Mouse (Mus musculus): Measurements from ENCODE around the gene Dnase2a. TPM values are rescaled to one million over a fixed set of nuclear protein-coding genes. Genes with fewer than 3 reads are reported as not detected.
"Not testable (repeated sequence)": the region's sequence is repeated elsewhere in the genome, so short reads cannot be mapped to it uniquely, and the experiment has no call there.

Gene Dnase2a
- total RNA-seq, 2 experiments from 2014 or later, result 26.7 to 38.8 TPM

DNA sequence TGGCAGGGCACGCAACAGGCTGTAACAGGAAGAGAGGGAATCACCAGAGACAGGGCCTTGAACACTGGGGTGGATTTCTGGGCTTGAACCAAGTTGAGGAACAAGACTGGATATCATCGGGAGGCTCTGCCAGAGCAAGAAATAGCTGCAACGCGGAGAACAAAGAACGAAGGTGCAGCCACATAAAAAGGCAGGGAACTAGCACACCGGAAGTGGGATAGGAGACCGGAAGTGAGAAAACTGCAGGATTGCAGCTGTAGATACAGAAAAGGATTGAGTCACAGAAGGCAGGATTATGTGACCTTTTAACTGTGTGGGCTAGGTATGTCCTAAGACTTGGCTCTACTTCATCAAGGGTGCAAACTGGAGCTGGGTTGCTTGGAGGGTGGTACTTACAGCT lies 4.0 kb upstream of the Dnase2a start:
- no peak for ATAC-seq (replicated peaks; ENCODE audit: low FRiP score, low TSS enrichment, poor library complexity, severe bottlenecking)

DNA sequence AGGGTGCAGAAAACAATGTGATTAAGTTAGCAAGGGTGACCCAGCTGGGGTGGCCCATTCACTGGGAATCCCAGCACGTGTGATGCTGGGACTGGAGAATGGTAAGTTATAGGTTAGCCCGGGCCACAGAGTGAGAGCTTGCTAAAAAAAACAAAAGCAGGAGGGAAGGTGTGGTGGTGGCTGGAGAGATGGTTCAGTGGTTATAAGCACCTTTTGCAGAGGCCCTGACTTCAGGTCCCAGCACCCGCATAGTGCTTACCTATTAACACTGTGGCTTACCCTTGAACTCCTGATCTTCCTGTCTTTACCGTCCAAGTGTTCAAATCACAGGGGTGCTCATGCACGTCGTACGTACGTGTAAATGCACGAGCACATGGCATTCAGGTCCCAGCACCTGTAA lies 1.3 kb upstream of the Dnase2a start:
- ATAC-seq (replicated peaks; ENCODE audit: low FRiP score, low TSS enrichment, poor library complexity, severe bottlenecking), result no peak

DNA sequence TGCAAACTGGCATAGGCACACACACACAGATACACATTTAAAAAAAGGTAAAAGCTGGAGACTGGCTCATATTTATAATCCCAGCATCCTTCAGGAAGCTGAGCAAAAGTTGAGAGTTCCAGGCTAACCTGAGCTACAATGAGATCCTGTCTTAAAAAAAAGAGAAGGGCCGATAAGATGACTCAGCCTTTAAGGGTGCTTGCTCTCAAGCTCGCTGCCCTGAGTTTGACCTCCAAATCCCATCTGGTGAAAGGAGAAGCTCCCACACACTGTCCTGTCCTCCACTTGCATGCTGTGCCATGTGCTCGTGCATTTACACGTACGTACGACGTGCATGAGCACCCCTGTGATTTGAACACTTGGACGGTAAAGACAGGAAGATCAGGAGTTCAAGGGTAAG lies 867 bp upstream of the Dnase2a start:
- ATAC-seq (replicated peaks; ENCODE audit: low FRiP score, low TSS enrichment, poor library complexity, severe bottlenecking), result no peak

DNA sequence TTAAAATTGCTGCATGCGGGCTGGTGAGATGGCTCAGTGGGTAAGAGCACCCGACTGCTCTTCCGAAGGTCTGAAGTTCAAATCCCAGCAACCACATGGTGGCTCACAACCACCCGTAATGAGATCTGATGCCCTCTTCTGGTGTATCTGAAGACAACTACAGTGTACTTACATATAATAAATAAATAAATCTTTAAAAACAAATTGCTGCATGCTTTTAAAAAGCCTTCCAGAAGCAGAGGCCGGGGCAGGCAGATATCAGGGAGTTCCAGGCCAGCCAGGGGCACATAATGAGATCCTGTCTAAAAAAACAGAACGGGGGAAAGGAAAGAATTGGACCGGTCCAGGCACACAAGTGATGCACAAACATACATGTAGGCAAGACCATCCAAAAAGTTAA lies 381 bp upstream of the Dnase2a start:
- not testable (repeated sequence) for ATAC-seq (replicated peaks; ENCODE audit: low FRiP score, low TSS enrichment, poor library complexity, severe bottlenecking)

DNA sequence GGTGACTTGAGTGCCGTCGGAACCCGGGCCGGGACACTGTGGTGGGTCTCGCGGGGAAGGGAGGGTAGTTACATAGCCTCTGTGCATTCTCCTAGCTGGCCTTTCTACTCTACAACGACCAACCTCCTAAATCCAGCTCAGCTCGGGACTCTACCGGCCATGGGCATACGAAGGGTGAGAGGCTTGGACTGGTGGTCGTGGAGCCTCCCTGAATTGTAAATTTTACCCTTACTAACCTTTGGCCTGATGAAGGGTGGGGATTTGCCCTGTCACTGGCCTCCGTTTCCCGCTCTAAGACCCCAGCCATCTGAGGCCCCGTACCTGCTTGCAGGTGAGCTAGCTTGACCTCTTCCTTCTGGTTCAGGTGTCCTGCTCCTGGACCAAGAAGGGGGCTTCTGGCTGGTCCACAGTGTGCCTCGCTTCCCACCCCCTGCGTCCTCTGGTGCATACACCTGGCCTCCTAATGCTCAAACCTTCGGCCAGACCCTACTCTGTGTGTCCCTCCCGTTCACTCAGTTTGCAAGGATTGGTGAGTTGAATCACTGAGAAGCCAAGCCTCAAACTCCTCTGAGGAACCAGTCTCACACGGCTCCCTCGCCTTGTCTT lies 905 bp downstream of the Dnase2a start:
- no peak for ATAC-seq (replicated peaks; ENCODE audit: low FRiP score, low TSS enrichment, poor library complexity, severe bottlenecking)

DNA sequence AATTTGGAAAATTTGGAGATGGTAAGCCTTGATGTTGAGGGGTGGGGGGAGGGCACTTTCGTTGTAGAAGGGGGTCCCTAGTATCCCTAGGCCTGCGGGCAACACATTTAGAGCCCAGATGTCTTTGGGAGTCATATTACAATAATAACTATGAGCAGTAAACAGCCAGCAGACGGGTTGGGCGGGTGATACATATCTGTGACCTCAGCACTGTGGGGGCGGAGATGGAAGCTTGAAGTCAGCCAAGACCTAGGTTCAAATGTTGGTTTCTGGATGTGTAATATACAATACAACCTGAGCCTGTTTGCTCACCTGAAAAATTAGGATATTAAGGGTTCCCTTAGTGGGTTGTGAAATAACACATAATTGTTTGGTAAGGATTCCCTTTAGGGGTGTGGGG lies 1.6 kb downstream of the Dnase2a start:
- ATAC-seq (replicated peaks; ENCODE audit: low FRiP score, low TSS enrichment, poor library complexity, severe bottlenecking), result peak; percentile 40; the same call in 1 of the 2 replicates

DNA sequence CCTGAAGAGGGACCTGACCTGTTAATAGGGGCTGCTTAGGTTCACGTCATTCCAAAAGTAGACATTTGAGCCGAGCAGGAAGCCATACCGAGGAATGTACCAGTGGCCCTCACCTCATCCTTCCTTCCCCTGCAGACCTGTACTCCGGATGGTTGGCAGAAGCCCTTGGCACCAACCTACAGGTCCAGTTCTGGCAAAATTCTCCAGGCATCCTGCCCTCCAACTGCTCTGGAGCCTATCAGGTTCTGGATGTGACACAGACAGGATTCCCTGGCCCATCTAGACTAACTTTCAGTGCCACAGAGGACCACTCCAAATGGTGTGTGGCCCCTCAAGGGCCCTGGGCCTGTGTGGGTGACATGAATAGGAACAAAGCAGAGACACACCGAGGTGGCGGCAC lies 2.2 kb downstream of the Dnase2a start:
- ATAC-seq (replicated peaks; ENCODE audit: low FRiP score, low TSS enrichment, poor library complexity, severe bottlenecking), result no peak

DNA sequence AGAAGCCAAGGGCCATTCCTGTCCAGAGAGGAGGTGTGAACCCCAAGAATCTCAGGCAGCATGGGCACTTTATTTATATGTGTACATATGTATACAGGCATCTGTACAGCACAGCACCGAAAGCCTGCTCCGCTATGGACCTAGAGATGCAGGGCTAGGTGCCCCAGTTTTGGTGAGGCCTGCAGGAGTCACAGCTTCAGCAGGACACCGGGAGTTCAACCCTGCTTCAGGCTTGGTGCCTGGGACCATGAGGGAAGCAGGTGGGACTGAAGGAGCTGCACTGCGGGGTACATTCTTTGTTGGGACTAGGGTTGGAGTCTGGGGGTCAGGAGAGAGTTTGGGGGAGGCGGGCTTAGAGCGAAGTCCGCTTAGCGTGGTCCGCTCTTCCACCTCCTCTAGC lies 3.5 kb downstream of the Dnase2a start:
- no peak for ATAC-seq (replicated peaks; ENCODE audit: low FRiP score, low TSS enrichment, poor library complexity, severe bottlenecking)

DNA sequence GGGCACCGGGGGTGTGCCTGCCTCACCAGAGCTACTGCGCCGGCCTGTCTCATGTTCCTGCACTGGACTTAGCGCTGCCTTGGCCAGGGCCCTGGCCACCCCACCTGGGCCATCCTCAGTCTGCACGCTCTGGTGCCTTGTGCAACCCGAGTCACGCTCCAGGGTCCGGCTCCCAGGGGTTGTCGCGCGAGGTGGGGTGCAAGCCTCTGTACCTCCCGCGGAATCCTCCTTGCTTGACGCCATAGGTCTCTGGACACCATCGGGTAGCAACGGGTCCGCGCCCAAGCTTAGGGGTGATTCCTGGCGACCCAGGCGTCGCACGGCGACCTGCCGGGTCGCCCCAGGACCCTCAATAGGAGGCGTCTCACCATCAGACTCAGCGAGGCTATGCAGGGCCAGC lies 4.0 kb downstream of the Dnase2a start:
- ATAC-seq (replicated peaks; ENCODE audit: low FRiP score, low TSS enrichment, poor library complexity, severe bottlenecking), result no peak

DNA sequence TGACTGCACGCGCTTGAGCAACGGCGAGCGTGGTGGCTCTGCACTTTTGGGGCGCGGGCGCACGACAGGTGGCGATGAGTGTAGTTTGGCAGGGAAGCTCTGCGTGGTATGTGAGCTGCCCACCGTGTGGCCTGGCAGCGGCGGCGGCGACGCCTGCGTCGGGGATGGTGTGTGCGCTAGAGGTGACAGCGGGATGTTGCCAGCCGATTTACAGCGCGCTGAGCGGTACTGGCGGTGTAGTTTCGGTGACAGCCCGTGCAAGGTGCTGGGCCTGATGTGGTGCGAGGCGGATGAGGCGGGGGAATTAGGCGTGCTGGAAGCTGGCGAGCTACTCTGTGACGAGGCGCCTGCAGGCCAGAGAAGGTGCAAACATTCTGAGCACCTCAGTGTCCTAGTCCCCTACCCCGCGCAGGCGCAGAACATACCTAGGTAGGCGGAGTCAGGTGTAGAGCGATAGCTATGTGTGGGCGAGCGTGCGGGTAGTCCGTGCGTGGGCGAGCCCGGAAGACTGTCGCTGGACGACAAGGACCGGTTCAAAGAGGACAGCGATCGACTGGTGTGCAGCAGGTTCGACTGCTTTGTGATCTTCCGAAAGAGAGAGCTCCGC lies 4.6 kb downstream of the Dnase2a start:
- ATAC-seq (replicated peaks; ENCODE audit: low FRiP score, low TSS enrichment, poor library complexity, severe bottlenecking), result peak; percentile 48

DNA sequence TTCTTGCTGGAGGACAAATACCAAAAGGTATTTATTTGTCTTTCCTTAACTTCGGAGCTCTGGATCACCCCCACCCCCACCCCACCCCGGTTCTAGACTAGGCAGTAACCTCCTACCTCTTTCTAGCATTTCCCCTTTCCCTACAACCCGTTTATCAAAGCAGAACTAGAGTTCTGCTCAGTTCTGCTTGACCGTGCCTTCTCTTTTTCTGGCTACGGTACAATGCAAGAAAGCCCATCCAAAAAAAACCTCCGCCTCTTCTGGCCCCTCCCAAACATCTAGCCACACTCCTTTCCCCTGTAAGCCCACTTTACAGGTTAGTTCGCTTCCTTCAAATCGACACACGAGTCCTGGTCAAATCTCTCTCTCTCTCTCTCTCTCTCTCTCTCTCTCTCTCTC lies 5.1 kb downstream of the Dnase2a start:
- ATAC-seq (replicated peaks; ENCODE audit: low FRiP score, low TSS enrichment, poor library complexity, severe bottlenecking), result no peak

DNA sequence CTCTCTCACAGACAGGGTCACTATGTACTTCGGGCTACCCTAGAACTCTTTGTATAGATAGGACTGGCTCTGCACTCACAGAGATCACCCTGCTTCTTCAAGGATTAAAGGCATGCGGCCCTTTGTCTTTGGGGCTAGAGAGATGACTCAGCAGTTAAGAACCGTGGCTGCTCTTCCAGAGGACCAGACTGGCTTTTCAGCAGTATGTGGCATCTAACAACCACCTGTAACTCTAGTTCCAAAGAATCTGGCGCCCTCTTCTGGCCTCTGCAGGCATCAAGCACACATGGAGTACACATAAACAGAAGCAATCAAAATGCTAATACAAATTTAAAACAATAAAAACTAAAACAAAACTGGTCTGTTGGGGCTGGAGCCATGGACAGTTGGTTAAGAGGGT lies 5.6 kb downstream of the Dnase2a start:
- peak; percentile 31; the same call in 1 of the 2 replicates for ATAC-seq (replicated peaks; ENCODE audit: low FRiP score, low TSS enrichment, poor library complexity, severe bottlenecking)

DNA sequence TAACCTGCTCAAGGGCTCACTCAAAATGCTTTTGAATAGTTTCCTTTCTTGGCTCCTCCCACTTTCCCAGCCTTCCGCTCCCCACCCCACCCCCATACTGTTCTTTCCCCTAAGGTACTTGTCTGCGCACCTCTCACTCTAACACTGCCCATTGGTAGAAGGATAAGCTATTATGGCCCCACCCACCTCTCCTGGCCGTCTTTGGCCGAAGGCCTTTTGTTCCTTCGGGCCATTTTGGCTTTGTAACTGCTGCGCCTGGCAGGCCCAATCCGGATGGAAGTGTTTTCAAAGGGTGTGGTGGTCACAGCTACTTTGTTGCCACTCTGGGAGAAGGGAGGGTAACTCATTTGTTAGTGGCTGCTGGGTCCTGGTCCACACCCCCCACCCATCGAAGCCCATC lies 6.9 kb downstream of the Dnase2a start:
- ATAC-seq (replicated peaks; ENCODE audit: low FRiP score, low TSS enrichment, poor library complexity, severe bottlenecking), result no peak

DNA sequence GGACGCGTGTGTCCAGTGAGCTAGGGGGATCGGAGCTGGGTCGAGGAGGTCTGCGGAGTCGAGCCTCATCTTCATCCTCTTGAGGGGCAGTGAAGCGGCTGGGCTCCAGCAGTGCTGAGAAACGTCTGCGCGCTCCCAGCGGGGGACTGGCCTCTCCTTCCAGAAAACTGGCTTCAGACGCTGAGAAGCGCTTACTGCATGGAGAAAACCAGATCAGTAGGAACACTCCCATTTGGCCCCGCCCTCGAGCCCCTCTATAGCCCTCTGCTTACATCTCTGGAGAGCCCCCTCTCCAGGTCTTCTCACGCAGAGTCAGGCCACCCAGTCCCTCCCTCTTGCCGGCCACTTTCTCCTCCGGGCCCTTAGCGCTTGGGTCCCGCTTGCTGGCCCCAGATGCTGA lies 9.4 kb downstream of the Dnase2a start:
- no peak for ATAC-seq (replicated peaks; ENCODE audit: low FRiP score, low TSS enrichment, poor library complexity, severe bottlenecking)

DNA sequence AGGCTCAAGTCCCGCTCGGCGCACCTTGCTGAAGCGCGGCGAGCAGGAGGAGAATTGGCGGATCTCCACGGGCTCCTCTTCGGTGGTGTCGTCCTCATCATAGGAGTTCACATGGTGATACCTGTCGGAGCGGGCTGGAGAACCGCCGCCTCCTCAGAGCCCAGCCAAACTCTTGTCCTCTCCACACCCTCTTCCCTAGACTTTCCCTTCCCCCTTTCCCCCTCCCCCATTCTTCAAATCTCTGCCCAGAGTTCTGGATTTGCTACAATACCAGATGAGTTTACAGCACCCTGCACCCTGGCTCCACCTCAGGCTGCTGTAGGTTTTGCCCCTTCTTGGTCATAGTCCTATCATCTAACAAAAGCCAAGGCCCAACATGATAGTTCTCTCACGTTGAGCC lies 10.3 kb downstream of the Dnase2a start:
- ATAC-seq (replicated peaks; ENCODE audit: low FRiP score, low TSS enrichment, poor library complexity, severe bottlenecking), result no peak

DNA sequence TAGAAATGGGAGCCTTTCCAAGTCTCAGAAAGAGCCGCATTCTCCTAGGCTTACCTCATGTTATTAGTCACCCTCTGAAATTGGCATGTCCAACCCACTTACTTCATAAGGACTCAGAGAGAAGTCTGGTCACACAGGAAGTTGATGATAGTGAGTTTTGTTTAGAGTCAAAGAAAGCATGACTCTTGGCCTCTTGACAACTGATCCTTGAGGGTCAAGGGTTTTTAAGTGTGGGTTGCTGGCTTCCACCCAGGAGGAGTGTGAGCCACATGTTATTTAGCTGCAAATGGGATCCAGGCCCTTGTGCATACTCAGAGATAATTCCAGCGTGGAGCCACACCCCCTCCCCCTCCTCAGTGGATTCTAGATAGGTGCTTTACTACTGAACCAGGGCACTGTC lies 13.2 kb downstream of the Dnase2a start:
- ATAC-seq (replicated peaks; ENCODE audit: low FRiP score, low TSS enrichment, poor library complexity, severe bottlenecking), result no peak

DNA sequence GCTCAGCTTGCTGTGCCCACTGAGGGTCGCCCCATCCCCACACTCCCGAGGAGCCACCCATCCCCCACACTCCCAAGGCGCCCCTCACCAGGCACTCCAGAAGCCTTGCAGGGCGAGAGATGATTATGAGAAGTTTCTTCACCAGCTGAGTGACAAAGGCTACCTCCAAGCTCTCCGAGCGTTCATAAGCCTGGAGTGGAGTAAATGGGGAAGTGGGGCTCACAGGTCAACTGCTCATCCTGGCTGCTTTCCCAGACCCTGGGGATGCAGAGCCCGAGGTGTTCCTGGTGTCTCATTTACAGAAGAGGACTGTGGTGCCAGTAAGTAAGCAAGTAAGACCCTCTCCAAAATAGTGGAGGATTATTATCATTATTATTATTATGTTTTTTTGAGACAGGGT lies 17.2 kb downstream of the Dnase2a start:
- no peak for ATAC-seq (replicated peaks; ENCODE audit: low FRiP score, low TSS enrichment, poor library complexity, severe bottlenecking)

DNA sequence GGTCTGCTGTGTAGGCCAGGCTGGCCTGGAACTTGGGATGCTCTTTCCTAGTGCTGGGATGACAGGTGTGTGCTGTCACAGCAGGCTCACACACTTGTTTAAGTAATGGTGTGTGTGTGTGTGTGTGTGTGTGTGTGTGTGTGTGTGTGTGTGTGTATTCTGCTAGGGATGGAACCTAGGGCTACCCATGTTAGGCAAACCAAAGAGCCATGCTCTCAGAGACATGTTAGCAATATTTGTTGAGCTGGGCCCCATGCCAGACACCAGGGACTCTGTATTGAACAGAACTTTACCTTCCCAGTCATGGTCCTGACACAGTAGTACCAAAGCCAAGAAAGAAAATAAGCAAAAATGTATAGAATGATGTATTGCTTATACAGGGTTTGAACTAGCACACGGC lies 19.2 kb downstream of the Dnase2a start:
- no peak for ATAC-seq (replicated peaks; ENCODE audit: low FRiP score, low TSS enrichment, poor library complexity, severe bottlenecking)

DNA sequence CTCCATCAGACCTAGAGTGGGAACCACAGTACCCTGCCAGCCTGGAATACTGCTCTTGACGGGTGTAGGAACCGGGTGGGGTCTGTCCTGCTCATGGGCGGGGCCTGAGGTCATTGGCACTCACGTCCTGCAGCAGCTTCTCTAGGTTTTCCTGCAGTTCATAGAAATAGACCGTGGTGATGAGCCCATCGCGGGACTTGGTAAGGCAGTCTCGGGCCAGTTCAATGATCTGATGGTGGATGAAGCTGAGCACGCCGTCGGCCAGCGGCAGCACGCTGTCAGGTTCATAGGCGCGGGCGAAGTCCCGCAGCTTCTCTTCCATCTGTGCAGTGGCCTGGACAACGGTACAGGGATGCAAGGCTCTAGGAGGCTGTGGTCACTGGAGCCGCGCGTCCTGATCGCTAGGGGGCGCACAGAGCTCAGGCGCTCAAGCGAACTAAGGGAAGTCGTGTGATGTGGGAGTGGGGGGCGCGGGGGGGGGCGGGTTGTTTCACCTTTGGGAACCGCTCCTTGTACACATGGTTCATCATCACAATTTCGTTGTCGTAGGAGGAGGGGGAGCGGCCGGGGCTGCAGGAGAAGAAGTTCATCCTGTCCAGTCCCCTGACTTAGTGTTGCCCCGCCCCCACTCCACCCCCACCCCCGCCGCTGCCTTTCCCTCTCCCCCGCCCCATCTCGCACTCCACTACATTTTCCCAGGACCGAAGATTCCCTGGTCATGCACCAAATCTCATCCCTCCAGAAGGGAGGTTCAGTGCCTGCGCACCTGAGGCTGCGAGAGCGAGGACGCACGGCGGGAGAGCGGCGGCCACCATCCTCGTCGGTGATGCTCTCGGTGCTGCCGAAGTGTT lies 20.3 kb downstream of the Dnase2a start:
- ATAC-seq (replicated peaks; ENCODE audit: low FRiP score, low TSS enrichment, poor library complexity, severe bottlenecking), result peak; percentile 70

DNA sequence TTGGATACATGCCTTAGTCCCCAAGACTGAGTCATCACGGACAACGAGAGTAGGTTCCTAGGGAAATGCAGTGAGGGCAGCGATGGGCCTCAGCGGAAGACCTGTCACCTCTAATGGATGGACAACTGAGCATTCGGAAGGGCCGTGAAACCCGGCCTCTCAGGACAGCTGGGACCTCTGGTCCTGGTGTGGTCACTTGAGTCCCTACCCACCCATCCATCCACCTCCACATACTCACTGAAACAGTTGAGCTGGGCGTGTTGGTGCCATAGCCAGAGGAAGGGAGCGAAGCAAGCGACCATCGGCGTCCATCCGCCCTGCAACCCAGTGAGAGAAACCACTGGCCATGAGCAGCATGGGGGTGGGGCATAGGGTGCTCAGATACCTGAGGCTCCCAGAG lies 22.2 kb downstream of the Dnase2a start:
- no peak for ATAC-seq (replicated peaks; ENCODE audit: low FRiP score, low TSS enrichment, poor library complexity, severe bottlenecking)

Measured in megakaryocyte-erythroid progenitor cell, adult 5-6 weeks (primary cell).